Mouse (Mus musculus) heart, postnatal 0 days (tissue): ENCODE results near the gene Cacna2d2.

Source experiments
- CTCF ChIP-seq: IDR thresholded peaks from 2 replicates; pipeline ENCODE4 v1.5.1; 2016; ENCODE audit warnings: antibody characterized with exemption, control low read depth, low read depth
- EP300 ChIP-seq: IDR thresholded peaks from 2 replicates; pipeline ENCODE4 v1.6.1; 2016; ENCODE audit warnings: antibody characterized with exemption, low read depth

DNA sequence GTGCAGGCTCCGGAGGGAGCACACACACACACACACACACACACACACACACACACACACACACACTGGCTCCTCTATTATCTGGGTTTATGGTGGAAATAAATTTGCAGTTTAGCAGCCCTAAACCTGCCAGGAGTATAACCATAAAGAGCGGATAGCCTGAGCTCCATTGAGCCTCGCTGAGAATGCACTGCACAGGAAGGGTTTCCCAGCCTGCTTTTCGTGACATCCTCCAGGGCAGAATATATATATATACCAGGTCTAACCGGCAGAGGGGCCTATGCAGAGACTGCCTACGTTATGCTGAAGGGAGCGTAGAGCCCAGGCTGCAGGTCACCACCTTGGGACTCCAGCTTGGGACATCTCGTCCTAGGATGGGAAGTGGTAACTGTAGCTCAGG is 52.0 kb downstream of the Cacna2d2 start:
- TF ChIP-seq CTCF (no peak), EP300 (no peak)
